Comparison of ENCODE assay signal across 1 mouse cellular context in the genomic region with DNA sequence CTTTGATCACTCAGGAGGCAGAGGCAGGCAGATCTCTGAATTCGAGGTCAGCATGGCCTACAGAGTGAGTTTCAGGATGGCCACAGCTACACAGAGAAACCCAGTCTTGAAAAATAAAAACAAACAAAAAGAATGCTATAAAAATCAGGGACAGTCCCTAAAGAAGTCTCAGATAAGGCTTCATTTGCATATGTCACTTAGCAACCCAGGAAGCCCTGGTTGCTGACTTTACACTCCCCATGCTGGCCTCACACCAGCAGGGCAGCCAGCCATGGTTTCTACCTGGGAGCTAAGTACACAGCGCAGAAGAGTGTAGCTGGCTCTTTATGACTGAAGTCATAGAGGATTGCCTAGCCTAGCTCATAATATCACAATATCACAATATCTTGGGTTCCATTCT.
TF ChIP-seq lines count a peak whose summit lies in the region.

No protein-coding gene starts in this region.

TF ChIP-seq in MEL, 35 proteins besides CTCF, POLR2A, EP300 and RAD21 (continued from another document):
- TF ChIP-seq NELFE (IDR thresholded peaks at IDR 0.05; ENCODE audit: low read depth, low read length): no peak
- TF ChIP-seq MYB (IDR thresholded peaks at IDR 0.05; ENCODE audit: low read depth, low read length): no peak
- TF ChIP-seq UBTF (IDR thresholded peaks at IDR 0.05; ENCODE audit: borderline replicate concordance, insufficient read depth, low read depth, low read length): no peak
- no peak for TF ChIP-seq ETS1 (IDR thresholded peaks at IDR 0.05; ENCODE audit: low read depth, low read length)
- TF ChIP-seq HCFC1 (IDR thresholded peaks at IDR 0.05; ENCODE audit: low read depth, low read length): no peak
- TF ChIP-seq GABPA (IDR thresholded peaks at IDR 0.05; ENCODE audit: low read depth, low read length): no peak
- no peak for TF ChIP-seq ZNF384 (IDR thresholded peaks at IDR 0.05; ENCODE audit: low read depth, low read length)
- no peak for TF ChIP-seq USF2 (IDR thresholded peaks at IDR 0.05; ENCODE audit: borderline replicate concordance in 1 of 2, insufficient read depth in 1 of 2, low read depth in 1 of 2, low read length in 2 of 2)
- no peak for TF ChIP-seq NRF1 (IDR thresholded peaks at IDR 0.05; ENCODE audit: insufficient read depth, low read depth, low read length, poor library complexity, severe bottlenecking)
- no peak for TF ChIP-seq TAL1 (IDR thresholded peaks at IDR 0.05; ENCODE audit: low read length)
- no peak for TF ChIP-seq KAT2A (conservative IDR thresholded peaks at IDR 0.05; ENCODE audit: low read depth, low read length)
- no peak for TF ChIP-seq MAZ (IDR thresholded peaks at IDR 0.05; ENCODE audit: low read depth, low read length)
- no peak for TF ChIP-seq RCOR1 (IDR thresholded peaks at IDR 0.05; ENCODE audit: low read depth, low read length)
- no peak for TF ChIP-seq ZKSCAN1 (IDR thresholded peaks at IDR 0.05; ENCODE audit: low read depth, low read length)
- TF ChIP-seq SIN3A (IDR thresholded peaks at IDR 0.05; ENCODE audit: low read length): peak; percentile 29; the same call in 1 of the 2 replicates
- TF ChIP-seq TCF12 (IDR thresholded peaks at IDR 0.05; ENCODE audit: low read depth, low read length): no peak
- peak; percentile 24; the same call in 1 of the 2 replicates for TF ChIP-seq GATA1 (IDR thresholded peaks at IDR 0.05; ENCODE audit: low read depth, low read length)
- TF ChIP-seq SMC3 (IDR thresholded peaks at IDR 0.05; ENCODE audit: low read depth, low read length): no peak
- TF ChIP-seq ZC3H11A (IDR thresholded peaks at IDR 0.05; ENCODE audit: low read depth, low read length): no peak
